Mouse (Mus musculus): Measurements from ENCODE around the gene Aloxe3.

The Aloxe3 gene

DNA sequence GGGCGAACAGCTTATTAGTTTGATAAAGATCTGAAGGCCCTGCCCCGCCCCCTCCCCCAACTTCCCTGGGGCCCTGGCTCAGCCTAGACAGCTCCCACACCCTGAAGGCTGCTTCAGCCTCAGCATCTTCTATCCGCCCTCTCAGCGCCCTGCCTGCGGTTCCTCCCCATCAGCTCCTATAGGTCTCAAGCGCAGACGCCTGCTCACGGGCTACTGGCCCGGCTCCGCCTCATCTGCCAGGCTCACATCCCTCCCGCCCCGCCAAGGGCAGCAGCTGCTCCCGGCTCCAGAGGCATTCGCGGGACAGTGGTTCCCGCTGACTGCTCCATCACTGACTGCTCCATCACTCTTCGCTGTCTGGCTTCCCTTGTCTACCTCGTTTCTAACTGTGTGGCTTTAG, 31.1 kb downstream of the Aloxe3 start, which contains the start of gene Alox12b:
TSS of gene Alox12b (plus strand) at position 190 of the 400 bp plus-strand sequence.
- in situ Hi-C loops (cut with MboI, MseI): loop anchor here (5.0 kb wide), 1 partner anchor 81 kb away; the partner anchor contains the start of gene Gucy2e

DNA sequence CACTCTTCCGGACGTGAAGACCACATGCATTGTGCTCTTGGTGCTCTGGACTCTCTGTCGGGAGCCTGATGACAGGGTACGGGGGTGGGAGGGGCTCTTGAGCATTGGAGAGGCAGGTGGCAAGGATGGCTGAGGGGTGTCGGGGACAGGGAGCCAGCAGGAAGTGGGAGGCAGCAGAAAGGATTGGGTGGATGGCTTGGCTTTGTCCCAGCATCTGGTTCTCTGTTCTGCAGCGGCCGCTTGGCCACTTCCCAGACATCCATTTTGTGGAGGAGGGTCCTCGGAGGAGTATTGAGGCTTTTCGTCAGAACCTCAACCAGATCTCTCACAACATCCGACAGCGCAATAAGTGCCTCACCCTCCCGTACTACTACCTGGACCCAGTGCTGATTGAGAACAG, 43.6 kb downstream of the Aloxe3 start:
- in situ Hi-C loops (cut with MboI, MseI): no loop called here

DNA sequence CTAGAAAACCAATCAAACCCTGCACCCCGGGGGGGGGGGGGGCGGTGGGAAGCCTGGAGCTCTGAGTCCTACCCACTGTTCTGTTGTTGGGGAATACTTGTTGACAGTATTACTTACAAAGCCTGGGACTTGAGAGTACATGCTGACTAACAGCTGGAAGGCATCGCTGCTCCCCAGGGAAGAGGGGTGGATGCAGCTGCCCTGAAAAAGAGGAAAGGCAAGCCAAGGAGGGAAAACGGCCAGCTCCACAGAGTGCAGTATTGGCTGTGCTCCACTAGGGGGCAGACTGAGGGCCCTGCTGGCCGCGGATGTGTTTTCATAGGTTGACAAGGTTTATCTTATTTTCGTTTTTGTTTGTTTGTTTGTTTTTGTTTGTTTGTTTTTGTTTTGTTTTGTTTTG, 45.9 kb downstream of the Aloxe3 start:
- in situ Hi-C loops (cut with MboI, MseI): no loop called here

DNA sequence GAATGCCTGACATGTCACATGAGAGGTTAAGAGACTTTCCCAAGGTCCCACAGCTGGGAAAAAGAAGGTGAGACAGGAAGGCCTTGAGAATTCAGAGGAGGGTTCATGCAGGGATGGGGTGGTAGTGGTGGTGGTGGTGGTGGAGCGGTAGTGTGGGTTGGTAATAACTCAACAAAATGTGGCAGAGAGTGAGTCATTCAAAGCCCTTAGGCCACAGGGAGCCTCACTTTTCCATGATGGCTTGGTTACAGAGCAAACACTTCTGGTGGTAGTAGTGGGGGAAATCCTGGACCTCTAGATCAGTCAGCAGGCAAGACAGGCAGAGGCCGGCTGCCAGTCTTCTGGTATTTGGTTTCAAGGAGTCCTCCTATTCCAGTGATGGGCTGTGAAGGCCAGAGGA, 46.9 kb downstream of the Aloxe3 start:
- in situ Hi-C loops (cut with MboI, MseI): no loop called here

DNA sequence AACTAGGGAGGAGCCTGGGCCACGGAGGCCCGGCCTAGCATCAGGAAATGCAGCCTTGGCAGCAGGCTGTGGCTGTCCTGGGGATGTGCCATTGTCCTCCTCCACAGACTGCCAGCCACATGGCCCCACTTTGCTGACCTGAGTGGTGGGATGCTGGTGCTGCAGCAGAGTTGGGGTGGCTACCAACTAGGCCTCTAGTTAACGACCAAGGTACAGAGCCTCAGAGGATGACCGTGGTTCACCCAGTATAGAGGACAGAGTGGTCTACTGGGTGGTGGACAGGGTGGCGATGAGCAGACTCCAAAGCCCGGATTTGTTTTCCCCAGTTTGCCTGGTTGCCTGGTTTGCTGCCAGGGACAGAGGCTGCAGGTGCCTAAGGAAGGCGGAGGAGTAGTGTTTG, 49.0 kb downstream of the Aloxe3 start:
- in situ Hi-C loops (cut with MboI, MseI): no loop called here

DNA sequence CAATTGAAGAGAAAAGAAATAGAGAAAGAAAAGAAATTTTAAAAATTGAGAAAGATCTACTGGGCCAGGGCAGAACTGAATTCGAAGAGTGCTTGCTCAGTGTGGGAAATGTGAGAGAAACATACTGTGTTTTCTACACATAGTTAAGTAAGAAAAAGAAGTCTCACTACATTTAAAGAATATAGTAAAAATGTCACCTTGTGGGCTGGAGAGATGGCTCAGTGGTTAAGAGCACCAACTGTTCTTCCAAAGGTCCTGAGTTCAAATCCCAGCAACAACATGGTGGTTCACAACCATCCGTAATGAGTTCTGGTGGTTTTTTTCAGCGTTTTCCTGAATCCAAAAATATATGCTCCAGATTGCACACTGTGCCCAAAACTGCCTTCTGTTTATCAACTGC, 52.8 kb downstream of the Aloxe3 start:
- in situ Hi-C loops (cut with MboI, MseI): no loop called here

DNA sequence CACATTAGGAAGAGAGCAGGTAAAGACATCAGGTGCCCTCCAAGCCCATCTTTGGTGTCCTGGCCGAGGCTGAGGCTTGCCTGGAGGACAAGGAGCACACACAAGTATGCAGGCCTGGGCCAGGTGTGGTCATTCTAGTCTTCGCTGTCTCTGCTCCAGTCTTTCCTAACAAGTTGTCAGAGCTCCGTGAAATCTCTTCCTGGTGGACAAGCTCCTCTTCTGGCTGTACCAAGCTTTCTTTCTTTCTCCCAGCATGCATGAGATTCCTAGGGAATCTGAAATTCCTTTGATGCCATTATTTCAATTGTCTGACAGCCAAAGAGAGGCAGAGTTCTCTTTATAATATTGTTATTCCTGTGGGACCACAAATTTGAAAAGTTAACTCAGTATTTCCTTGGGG, 53.8 kb downstream of the Aloxe3 start:
- in situ Hi-C loops (cut with MboI, MseI): no loop called here

DNA sequence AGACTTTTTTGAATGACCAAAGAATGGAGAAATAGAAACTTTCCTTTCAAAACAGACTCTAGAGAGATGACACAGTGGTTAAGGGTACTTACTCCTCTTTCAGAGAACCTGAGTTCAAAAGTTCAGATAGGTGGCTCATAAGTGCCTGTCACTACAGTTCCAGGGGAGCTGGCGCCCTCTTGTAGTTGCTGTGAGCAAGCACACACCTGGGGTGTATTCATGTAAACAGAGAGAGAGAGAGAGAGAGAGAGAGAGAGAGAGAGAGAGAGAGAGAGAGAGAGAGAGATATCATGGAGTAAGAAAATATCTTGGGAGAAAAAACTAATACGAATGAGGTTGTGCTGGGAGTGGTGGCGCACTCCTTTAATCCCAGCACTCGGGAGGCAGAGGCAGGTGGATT, 54.4 kb downstream of the Aloxe3 start:
- in situ Hi-C loops (cut with MboI, MseI): no loop called here

DNA sequence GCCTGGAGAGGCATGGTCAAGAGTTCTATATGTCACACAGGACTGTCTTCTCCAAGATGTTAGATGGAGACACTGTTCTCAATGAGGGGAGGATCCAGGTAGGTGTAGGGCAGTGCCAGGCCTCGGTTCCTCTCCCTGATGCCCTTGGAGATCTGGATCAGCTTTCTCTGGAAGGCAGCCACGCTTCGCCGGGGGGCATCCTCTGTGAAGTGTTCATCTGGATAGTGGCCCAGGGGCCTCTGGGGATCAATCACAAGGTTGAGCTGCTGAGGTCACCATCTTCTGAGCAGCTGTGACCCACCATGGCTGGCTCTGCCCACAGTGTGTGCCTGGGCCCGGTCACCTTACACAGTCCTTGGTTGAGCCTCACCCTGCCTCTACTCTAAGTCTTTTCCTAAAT, 59.3 kb downstream of the Aloxe3 start:
- in situ Hi-C loops (cut with MboI, MseI): no loop called here

DNA sequence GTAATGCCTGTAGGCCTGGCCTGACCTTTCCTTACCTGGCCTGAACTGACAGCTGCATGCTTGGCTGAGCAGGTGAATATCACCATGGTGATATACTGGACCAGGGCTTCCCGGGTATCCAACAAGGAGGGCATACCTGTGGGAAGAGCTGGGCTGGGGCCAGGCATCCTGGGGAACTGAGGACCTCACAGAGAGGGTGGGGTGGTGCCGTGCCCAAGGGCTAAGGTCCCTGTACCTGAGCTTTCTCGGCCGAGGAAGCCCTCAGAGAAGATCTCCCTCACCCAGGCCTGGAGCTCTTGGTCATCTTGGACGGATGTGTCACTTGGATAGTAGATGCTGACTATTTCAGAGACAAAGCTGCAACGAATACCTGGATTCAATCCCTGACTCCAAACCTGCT, 60.2 kb downstream of the Aloxe3 start:
- in situ Hi-C loops (cut with MboI, MseI): no loop called here

DNA sequence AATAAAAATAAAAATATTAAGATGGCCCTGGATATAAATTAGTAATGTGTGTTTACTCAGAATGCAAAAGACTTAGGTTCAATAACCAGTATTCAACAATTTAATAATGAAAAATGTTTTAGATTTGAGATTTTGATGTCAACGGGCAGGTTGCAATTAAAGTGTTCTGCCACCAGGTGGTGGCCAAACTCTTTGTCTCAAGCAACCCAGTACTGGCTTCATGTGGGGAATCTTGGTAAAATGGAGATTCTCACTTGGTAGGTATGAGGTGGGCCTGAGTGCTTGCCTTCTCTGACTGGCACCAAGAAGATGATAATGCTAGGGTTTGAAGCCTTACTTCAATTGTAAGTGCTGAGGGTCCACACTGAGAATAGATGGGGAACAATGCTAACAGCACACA, 67.1 kb downstream of the Aloxe3 start:
- in situ Hi-C loops (cut with MboI, MseI): no loop called here

DNA sequence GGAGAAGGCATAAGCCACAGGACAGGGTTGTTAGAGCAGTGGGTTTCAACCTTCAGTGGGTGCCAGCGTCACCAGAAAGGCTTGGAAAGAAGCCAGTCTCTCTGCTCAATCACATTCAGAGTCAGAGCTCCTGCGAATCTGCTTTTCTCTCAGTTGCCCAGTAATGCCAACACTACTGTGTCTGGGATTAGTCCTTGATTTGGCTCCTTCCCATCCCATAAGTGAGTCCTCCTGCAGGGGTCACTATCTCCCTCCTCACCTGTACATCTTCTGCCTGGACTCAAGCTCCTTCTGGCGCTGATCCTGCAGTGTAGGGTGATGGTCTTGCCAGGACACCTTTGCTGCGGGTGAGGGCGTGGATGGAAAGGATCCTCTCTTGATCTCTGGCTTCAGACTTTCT, 71.1 kb downstream of the Aloxe3 start:
- in situ Hi-C loops (cut with MboI, MseI): loop anchor here (5.0 kb wide), 1 partner anchor 41 kb away; the partner anchor contains the start of gene Gucy2e

DNA sequence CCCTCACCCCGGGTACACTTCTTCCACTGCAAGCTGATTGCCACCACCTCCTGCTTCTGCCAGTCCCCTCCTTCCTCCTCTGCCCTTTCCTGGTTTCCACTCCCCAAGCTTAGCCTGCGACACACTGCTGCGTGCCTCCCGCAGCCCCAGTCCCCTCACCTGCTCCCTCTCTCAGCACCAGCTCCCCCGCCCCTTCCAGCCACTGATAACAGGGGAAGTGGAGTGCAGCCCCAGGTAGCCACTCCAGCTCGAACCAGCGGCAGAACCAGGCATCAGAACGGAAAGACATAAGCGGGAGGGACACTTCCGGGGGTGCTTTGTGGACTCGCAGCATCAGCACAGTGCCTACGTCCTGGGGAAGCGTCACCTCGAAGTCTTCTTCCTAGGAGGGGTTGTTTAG, 71.5 kb downstream of the Aloxe3 start:
- in situ Hi-C loops (cut with MboI, MseI): loop anchor here (5.0 kb wide), 1 partner anchor 40 kb away; the partner anchor contains the start of gene Gucy2e

DNA sequence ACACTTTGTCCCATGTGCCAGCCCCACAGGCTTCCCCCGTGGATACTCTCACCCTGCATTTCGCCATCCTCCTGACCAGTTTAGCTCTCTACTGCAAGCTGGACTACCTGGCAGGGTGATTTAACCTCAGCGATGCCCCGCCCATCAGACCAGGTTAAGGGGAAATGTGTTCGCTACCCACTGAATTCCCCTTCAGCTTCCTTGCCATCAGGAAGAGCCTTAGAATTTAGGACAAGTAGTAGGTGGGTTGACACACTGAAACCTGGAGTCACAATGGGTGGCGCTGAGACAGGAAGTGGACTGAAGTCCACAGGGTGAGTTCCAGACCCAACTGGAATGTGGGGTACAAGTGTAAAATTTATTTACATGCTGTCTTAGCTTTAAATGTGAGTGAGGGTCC, 72.0 kb downstream of the Aloxe3 start, which contains the start of gene Alox8:
TSS of gene Alox8 (minus strand) at position 101 of the 400 bp plus-strand sequence.
- in situ Hi-C loops (cut with MboI, MseI): loop anchor here (5.0 kb wide), 1 partner anchor 40 kb away; the partner anchor contains the start of gene Gucy2e
